Mouse (Mus musculus) adrenal gland, postnatal 4 days (tissue): ENCODE data around the gene Fscn2. TPM values are rescaled to one million over a fixed set of nuclear protein-coding genes. Genes with fewer than 3 reads are reported as not detected.

Experiments
- DNase-seq, 2 experiments: peaks; one replicate each; pipeline ENCODE4 v3.0.0; 2021 to 2022; ENCODE audit warnings: low spot score in 2 of 2, mixed read lengths in 2 of 2
- total RNA-seq, 2 experiments: library from RNA; stranded (reverse); gene quantifications; 2 replicates each; pipeline ENCODE4 v1.2.3; 2021

Fscn2 gene
- total RNA-seq, 2 experiments from 2014 or later: 0.39 to 0.51 TPM

DNA sequence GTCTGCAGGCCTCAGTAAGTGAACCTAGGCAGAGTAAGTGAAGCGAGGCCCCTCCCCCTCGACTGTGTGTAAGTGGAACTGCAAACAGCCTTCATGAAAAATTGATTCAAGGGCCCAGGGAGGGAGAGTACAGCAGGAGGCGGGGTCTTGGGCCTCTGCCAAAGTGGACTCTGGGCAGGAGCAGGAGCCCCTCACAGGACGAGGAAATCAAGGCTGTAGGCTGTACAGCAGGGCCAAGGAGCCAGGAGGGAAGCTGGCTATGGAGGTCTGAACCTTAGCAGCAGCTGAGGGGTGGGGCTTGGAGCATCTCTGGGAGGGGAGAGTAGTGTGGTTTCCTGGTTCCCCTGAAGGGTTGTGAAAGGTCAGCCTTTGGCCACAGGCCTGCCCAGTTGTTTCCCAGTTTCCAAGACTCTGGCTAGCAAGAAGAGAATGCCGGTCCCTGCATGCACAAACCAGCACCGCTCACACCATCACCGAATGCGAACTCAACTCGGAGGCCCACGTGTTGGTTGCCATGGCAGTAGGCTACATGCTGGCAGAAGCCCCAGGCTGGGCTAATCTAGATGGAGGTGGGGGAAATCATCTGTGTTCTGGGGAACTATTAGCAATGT is 3.4 kb upstream of the Fscn2 start:
- DNase-seq: no peak

DNA sequence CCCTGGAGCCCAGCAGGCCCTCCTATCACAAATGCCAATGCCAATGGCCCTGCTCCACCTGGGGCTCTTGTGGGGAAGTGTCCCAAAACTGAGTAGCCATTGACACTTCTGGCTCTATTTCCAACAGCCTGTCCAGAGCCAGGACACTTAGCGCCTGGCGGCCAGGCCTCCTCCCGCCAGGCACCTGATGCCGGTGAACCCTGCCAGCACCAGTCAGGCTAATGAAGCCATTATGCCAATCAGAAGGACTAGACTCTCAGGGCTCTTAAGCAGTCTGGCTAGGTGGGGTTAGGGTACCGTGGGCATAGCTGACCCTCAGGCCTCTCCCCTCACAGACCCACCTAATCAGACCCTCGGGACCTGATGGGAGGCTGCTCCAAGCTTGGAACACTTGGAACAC is 1.9 kb upstream of the Fscn2 start:
- no peak for DNase-seq

- no peak for DNase-seq
These were observed 1.3 kb upstream of the Fscn2 start for GRCm38 (mm10) chr11:120360062-120360461.

- DNase-seq: no peak
These were observed 579 bp upstream of the Fscn2 start for GRCm38 (mm10) chr11:120360755-120361154.

DNA sequence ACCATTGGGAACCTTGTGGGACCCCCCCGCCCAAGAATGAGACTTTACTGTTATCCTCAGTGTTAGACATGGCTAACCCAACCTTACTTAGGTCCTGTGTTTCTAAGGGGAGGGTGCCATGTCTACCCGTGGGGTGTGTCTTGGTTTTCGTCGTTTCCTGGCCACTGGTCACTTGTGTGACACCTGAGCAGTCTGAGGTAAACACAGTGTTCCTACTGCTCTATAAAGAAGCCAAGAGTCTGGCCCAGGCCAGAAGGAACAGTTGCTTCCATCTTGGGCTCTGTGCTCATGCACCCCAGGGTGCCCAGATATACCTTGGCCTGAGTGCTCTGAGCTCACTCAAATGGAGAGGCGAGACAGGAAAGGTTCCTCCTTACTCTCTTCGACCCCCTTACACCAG is 1.6 kb downstream of the Fscn2 start:
- no peak for DNase-seq

GRCm38 (mm10) chr11:120366443-120367027 is 5.2 kb downstream of the Fscn2 start:
- no peak for DNase-seq

- peak in 1 of 2 experiments; percentile 61 for DNase-seq
These were observed 8.3 kb downstream of the Fscn2 start for GRCm38 (mm10) chr11:120369656-120370055.

- DNase-seq: no peak
These were observed 11.7 kb downstream of the Fscn2 start for GRCm38 (mm10) chr11:120373025-120373424.

DNA sequence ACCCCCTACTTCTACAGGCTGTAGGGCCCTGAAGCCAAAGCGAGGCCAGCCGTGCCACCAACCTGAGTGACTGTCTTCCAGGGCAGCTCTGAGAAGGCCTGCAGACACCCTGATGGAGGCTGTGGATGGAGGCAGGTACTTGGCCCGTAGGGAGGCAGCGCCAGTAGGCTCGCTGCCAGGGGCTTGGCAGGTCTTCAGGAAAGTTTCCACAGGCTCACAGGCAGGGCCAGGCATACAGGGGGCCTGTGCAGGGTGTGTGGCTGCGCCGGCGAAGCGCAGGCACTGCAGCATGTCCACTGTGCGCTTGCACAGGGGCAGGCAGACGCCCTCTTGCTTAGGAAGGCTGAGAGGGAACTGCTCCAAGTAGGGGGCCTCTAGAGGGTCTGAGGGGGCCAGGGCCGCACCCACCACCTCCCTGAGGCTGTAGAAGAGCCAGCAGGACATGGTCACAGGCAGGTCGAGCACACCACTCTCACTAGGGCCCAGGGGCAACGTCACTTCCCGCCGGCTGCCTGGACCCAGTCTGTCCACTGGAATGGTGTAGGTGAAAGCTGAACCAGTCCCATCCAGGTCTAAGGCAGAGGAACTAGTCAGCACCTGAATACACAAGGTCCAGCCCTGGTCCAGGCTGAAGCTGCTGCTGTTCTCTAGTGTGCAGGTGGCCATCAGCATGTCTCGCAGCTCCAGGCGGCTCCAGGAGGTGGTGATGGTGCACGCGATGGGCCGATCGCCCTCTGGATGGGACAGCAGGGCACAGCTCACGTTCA is 12.7 kb downstream of the Fscn2 start:
- no peak for DNase-seq

GRCm38 (mm10) chr11:120375324-120375723 is 14.0 kb downstream of the Fscn2 start:
- DNase-seq: no peak

- no peak for DNase-seq
These were observed 15.2 kb downstream of the Fscn2 start for GRCm38 (mm10) chr11:120376302-120377160.

DNA sequence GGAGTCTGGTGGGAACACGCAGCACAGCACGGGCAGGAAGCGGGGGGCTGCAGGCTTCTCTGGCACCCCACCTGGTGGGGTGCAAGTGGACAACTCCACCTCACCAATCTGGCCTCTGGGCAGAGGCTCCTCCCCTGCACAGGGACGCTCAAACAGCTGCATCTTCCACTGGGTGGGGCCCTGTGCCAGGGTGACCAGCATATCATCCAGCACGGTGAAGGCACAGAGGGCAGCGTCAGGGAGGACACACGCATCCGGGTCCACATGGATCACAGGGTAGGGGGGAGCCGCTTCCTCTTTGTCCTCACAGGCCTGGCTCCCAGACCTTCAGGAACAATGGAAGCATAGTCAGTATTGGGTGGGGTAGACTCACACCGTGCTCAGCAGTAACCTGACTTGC is 16.0 kb downstream of the Fscn2 start:
- DNase-seq: no peak

DNA sequence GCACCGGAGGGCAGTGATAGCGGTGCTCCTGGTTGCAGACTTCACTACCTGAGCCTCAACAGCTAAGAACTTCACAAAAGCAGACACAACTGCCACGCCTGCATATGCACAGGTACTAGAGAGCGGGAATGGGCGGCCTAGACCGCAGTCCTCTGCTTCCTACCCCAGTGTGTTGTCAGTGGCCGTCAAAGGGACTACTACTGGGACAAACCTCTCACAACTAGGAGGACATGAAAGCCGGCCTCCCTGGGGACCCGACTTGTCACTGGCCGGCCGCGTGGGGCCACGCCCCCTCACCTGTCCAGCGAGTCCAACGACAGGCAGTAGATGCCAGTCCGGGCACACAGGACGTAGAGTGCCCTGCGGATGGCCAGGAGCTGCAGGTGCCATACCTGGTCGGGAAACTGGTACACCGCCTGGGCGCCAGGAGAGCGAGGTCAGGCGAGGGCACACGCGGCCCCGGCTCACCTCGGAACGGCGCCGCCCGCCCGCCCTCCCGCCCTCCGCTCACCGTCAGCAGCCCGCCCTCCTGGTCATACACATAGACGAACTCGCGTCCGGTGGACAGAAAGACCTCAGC is 16.8 kb downstream of the Fscn2 start:
- no peak for DNase-seq

- DNase-seq: peak; percentile 73 to 83
These were observed 17.5 kb downstream of the Fscn2 start, which contains the start of gene Faap100 for GRCm38 (mm10) chr11:120378611-120379540. Gene Faap100, minus strand, starts transcription at chr11:120378764.

- DNase-seq: no peak
These were observed 18.9 kb downstream of the Fscn2 start for GRCm38 (mm10) chr11:120380271-120380670.

GRCm38 (mm10) chr11:120381157-120381556 is 19.8 kb downstream of the Fscn2 start:
- DNase-seq: no peak

DNA sequence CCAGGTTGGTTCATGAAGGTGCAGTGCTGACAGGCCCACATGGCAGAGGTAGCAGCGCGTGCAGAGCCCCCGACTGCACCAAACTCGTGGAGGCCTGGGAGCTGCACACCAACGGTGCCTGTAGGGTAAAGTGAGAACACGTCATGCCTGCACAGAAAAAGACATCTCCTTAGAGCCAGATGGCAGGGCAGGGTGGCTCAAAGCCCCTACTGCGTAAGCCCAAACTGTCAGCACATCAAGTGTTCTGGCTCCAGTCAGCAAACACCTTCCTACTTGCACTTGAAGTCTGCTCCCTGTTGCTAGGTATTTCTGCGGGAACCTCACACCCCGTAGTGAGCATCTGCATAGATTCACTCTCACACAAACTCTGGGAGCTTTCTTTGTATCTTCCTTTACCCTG is 21.2 kb downstream of the Fscn2 start:
- no peak for DNase-seq

- DNase-seq: no peak
These were observed 25.3 kb downstream of the Fscn2 start for GRCm38 (mm10) chr11:120386632-120387031.

GRCm38 (mm10) chr11:120387157-120387556 is 25.8 kb downstream of the Fscn2 start:
- no peak for DNase-seq

DNA sequence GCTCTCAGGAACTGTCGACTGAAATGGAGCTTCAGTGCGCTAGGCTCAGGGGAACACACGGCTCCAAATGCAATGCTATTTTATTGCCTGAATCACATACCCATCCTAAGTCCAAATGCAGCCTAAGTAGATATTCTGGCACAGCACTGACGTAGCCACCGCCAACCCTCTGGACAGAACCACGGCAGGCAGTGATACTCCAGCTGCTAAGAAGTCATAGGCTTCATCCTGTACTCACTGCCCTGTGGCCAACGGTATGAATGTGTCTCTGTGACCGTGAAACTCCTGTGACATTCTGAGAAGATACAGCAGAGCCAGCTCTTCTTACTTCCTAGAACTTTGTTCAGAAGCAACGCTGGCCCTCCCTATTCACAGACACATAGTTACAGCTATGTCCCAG is 27.2 kb downstream of the Fscn2 start:
- no peak for DNase-seq
